Mouse (Mus musculus): ENCODE measurements around the gene Cd302.

Cd302 gene

DNA sequence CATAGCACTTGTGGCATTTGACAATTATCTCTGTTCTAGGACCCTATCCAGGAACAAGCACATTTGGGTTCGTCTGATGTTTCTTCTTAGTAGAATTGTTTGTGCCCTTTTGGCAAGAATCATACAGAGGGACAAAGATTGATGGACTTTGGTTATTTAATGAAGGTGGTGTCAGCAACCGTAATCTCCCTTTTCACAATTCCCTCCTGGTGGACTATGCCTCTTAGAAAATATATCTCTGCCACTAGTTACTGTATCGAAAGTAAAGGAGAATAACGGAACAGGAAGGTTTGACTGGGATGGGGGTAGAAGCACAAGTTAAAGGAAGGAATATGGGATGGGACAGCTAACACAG lies at the start of gene Cd302:
Cd302 (minus strand) TSS at position 22 of the 355 bp plus-strand sequence.
- DNase-seq (ENCODE audit: extremely low spot score) = no peak

DNA sequence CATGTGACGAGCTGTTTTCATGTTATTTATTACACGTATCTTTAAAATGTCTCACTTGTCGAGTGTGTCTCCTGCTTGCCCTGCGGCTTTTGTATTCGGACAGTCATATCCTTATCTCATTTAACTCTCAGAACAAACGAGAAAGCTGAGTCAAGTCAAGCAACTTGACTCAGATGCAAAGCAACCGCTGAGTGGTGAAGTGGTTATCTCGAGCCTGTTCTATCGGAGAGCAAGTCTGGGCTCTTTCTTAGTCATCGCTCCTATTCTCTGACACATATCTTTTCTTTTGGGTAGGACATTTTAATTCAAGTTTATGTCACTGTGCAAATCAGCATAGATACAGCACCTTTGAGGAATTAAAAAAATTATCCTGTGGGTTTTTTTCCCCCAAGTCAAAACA lies 44.4 kb upstream of the Cd302 start:
- DNase-seq (ENCODE audit: extremely low spot score) = no peak

DNA sequence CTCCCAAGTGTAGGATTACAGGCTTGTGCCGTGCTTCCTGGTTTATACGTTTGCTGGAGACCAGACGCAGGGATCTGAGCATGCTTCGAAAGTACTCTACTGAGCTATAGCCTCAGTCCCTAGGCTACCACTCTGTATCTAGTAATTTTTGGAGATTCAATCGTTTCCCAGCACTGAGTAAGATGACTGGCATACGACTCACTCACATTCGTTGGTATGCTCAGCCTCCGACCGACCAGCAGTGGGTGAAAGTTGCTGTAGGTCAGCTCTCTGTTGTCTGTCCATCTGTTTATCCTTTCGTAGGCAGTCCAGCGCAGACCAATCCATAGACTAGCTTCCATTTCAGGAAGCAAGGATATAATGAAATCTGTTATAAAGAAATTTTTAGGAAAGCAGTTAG lies 43.3 kb upstream of the Cd302 start:
- no peak for DNase-seq (ENCODE audit: extremely low spot score)

DNA sequence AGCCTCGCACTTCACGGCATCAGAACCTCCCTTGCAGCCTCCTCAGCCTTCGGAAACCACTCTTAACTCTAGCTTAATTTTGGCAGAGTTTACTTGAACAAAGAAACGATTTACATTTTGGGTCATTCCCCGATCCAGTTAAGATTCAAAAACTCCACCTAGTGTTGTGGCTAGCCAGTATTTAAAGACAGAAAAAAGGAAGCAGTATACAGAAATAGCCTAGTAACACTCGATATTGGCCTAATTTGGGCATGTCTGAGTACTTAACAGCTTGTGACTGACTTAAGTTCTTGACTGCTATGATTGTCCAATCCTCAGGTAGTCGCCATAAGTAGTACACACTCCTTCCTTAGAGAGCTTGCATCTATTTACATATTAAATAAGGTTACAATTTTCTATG lies 42.7 kb upstream of the Cd302 start:
- DNase-seq (ENCODE audit: extremely low spot score) = no peak

DNA sequence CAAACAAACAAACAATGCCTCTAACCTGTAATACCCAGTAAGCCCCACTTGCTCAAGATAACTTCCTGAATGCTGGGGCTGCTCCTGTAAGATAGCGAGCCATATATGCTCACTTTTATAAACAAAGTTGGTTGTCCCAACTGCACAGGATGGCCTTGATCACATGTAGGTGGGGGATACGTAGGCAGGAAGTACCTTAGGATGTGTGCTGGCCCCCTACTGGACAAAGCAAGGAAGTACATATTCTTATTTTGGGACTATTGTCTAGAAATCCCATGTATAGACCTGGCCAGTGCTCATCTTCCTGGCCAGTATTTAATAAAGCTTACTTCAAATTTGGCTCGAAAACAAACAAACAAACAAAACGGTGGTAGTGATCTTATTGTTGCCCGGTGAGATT lies 39.1 kb upstream of the Cd302 start:
- no peak for DNase-seq (ENCODE audit: extremely low spot score)

DNA sequence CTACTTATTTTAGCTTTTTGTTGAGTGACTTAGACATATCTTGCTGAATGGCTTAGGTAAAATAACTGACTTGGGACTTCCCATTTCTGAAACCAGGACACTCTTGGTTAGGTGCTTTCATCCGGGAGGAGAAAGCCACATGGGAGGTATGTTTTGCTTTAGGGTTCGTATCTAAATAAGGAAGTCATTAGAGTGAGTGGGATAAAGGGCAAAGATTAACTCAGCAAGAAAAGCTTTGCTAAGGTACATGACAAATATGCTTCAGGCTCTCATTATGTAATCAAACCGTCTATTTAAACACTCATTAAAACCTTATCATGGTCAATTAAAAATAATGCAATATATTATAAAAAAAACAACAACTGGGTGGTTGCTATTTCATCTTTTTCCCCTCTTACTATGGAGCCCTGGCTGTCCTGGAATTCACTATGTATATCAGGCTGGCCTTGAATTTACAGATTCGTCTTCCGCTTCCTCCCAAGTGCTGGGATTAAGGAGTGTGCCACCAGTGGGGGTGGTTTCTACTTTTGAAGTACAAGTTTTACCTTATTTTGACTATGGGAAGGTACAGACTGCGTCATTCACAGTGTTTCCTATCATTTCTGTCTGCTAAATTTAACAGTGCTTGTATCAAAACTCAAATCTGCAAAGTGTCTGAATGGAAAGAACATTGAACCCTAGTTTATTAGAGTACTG lies 37.9 kb upstream of the Cd302 start:
- DNase-seq (ENCODE audit: extremely low spot score) = no peak

DNA sequence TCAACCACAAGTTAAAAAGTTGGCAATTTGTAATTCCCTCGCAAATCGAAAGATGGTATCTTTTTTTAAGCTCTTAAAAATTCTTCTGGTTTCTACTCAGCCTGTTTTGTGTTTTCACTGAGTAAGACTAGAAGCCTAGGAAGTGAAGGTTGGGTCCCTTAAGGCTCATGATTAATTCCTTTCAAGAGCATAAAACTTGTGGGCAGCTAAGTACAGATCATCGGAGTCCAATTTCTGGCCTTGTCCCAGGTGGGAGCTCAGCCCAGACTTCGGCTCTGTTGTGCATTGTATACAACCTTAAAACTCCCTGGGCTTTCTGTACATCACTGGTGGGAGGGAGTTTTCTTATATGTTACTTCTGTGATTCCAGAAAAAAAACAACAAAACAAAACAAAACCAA lies 19.5 kb upstream of the Cd302 start:
- no peak for DNase-seq (ENCODE audit: extremely low spot score)

DNA sequence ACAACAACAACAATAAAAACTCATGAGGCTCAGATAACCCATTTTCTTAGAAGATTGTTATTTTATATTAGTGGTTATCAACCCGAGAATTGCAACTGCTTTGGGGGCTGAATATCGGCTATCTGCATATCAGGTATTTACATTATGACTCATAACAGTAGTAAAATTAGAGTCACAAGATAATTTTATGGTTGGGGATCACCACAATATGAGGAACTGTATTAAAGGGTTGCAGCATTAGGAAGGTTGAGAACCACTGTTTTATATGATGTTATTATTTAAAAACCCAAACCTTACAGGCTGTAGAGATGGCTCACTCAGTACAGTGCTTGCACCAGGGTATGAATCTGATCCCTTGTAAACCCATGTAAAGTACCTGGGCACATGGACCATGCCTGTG lies 15.0 kb upstream of the Cd302 start:
- no peak for DNase-seq (ENCODE audit: extremely low spot score)

DNA sequence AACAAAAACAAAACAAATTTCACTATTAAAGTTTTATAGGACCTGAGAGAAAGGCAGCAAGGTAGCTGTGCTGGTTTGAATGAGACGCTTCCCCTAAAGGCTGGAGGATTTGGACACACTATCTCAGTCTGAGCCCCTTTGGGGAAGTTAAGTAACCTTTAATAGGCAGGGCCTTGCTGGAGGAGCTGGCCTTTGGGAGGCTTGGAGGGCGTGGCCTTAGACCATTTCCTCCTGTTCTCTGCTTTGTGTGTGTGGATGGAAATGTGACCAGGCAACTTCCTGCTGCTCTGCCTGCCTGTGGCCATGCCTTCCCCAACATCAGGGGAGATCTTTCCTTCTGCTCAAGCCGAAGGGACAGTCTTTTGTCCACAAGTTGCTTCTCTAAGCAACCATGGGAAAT lies 14.0 kb upstream of the Cd302 start:
- no peak for DNase-seq (ENCODE audit: extremely low spot score)

DNA sequence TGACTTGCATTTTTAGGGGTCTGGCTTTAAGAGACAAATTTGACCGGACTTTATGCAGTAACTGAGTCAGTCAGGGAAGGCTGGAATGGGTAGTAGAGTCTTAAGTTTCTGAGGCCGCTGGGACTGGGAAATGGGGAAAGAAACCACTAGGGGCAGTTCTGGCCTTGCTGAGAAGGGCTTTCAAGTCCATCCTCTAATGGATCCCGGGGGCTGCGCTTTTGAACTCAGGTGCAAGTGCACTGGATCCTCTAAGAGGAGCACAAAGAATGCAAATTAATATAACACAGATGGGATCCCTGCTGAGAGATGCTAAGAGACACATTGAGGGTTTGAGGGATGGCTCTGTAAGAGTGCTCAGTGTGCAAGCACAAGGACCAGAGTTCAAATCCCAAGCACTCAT lies 7.1 kb upstream of the Cd302 start:
- no peak for DNase-seq (ENCODE audit: extremely low spot score)

DNA sequence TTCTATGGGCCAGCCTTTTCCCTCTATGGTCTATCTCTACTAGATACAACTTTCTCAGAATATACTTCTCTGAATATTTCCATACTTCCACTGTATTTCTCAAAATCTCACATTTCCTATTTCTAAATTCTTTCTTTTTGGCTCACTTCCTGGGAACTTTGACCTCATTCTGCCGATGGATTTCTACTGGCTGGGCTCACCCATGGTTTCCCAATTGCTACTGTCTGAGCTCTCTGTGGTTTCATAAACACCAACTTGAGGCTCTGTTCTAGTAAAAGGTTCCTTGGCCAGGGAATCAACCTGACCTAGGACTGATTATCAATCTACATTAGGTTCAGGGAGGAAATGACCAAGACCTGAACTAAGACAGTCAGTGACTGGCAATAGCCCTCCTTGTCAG lies 5.2 kb upstream of the Cd302 start:
- DNase-seq (ENCODE audit: extremely low spot score) = no peak

DNA sequence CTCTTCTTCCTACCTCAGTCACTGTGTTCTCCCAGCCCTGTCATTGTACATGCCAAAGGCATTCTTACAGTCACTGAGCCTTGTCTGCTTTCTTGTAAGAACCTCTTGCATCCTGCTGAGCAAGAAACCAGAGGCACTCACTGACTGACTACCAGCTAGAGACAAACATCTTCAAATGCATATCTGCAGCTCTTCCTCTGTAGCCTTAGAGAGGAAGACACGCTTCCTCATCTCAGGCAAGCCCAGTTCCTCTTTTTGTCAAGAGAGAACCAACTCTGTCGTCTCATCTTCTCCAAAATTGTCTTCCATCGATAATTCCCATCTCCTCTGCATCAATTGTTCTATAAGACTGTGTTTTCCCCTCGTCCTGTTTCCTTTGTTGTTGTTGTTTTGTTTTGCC lies 4.3 kb upstream of the Cd302 start:
- DNase-seq (ENCODE audit: extremely low spot score) = no peak

DNA sequence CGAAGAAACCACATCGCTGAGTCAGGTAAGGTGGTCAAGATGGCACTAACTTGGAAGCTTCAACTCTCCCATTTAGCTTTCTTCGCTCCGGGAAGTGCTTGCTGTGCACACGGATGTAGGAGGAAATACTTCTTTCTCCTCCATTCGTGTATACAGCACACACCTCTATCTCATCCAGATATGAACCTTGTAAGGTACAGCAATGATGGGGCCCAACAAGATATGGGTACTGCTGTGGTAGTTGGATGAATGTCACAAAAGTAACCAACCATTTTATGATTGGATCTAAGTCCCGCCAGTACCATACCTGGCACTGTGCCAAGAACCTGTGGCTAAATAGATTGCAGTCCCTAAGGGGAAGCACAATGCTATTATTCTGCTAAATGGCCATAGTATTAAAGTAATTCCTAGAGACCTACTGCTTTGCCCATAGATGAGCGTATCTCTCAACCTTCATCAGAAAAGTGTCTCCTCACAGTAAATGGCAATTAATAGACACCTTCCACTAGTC lies 874 bp upstream of the Cd302 start:
- no peak for DNase-seq (ENCODE audit: extremely low spot score)

DNA sequence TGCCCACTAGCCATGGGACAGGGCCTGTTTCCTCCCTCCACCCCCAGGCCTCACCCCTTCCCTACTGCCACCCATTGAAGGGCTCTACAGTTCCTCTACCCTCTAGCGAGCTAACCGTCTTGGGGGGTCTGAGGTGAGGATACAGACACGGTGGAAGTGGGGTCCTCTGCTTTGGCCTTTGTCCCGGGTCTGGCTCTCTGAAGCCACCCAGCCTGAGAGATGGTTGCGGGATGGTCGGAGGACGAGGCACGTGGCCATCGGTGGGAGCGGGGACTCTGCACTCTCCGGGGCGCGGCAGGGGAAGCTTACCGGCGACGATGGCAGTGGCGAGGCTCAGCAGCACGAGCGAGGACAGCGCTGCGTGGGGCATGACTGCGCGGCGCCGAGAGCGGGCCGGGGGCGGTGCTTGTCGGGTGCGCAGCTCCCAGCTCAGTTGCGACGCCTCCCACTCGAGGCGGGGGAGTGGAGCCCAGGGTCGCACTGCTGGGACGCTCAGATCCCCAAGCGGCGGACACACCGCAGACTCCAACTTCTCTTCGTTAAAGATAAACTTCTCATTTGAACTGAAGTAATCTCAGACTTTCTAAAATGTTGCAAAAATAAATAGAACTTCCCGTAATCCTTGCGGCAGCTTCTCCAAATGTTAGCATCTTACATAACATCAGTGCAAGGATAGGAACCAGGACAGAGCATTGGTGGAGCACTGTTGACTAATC lies 379 bp downstream of the Cd302 start:
- peak; percentile 66 for DNase-seq (ENCODE audit: extremely low spot score)

DNA sequence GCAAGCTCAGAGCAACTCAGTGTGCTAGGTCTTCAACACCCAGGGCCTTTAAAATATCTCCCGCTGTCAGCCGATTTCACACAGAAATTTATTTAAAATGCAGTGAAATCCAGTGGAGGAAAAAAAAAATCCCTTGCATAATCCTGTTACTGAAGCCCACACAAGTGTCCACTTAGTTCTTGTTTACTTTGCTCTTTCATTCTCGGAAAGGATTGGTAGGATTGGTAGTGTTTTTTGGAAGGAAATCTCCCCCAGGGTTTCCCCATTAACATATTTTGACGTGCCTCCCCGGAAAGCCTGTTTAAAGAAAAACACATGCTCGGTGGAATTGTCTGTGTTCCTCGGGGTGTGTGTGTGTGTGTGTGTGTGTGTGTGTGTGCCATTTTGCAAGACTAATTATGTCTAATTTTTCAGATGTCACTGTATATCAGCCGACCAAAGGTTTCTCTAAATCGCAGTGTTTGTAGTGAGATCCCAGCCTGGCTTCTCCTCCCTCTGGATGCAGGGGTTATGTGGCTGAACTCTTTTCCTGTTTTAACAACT lies 1.0 kb downstream of the Cd302 start:
- no peak for DNase-seq (ENCODE audit: extremely low spot score)

DNA sequence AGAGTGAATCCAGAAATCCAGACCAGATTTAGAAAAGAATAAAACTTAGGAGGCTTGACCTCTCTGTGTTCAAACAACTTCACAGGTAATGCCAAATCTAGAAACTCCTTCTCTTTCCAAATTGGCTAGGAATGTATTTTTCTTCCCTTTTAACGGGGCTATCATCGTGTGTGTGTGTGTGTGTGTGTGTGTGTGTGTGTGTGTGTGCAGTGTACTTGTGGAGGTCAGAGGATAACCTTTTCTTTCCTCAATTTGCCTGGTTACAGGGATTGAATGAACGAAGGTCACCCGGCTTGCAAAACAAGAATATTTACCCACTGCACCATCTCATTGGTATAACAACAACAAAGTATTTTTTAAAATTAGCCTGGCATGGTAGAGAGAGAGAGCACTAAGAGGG lies 1.7 kb downstream of the Cd302 start:
- no peak for DNase-seq (ENCODE audit: extremely low spot score)

DNA sequence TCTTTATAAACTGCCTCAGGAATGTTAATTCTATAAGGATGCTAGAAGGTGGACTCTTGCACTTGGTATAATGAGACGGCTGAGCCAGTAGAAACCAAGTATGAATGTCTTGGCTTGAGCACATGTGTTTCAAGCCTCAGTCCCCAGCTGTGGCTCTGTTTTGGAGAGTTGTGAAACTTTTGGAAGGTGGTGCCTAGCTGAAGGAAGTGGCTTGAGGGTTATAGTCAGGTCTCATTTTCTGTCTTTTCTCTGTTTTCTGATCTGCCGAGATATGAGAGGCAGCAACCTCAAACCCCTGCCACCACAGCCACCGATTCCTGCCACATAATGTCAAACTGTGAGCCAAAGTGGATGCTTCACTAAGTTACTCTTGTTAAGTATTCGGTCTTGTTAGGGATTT lies 5.7 kb downstream of the Cd302 start:
- no peak for DNase-seq (ENCODE audit: extremely low spot score)

DNA sequence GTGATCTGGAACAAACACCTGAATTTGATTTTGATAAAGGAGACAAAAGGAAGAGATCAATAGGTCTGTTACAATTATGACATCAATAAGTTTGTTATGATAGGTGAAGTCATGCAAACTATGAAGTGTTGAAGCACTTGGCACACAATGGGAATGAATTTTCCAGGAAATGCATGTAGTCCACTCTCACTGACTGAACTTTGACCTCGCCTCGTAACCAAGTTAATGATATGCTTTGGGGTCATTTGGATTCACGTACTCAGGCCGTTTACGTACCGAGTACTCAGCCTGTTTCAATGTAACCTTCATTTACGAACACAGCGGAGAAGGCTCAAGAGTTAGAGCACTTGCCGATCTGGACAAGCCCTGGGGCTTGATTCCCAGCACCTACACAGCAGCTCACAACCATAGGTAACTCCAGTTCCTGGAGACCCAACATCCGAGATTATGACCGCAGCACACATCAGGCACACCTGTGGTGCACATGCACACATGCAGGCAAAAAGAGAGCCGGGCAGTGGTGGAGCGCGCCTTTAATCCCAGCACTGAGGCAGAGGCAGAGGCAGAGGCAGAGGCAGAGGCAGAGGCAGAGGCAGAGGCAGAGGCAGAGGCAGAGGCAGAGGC lies 14.3 kb downstream of the Cd302 start:
- no peak for DNase-seq (ENCODE audit: extremely low spot score)

DNA sequence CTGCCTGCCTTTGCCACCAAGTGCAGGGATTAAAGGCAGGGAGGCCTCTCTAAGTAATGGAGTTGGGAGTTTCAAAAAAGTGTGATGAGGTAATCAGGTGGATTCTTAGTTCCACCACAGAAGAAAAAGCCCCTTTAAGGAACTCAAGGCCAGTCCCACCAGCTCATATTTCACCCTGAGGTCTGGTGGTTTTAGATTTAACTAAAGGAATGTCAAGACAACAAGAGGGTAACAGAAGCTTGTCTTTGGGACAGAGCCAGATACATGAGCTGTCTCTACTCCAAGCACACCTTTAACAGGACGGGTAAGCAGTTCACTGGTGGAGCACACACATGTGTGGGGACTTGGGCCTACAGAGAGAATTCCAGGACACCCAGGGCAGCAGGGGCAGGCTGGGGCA lies 16.7 kb downstream of the Cd302 start:
- no peak for DNase-seq (ENCODE audit: extremely low spot score)

DNA sequence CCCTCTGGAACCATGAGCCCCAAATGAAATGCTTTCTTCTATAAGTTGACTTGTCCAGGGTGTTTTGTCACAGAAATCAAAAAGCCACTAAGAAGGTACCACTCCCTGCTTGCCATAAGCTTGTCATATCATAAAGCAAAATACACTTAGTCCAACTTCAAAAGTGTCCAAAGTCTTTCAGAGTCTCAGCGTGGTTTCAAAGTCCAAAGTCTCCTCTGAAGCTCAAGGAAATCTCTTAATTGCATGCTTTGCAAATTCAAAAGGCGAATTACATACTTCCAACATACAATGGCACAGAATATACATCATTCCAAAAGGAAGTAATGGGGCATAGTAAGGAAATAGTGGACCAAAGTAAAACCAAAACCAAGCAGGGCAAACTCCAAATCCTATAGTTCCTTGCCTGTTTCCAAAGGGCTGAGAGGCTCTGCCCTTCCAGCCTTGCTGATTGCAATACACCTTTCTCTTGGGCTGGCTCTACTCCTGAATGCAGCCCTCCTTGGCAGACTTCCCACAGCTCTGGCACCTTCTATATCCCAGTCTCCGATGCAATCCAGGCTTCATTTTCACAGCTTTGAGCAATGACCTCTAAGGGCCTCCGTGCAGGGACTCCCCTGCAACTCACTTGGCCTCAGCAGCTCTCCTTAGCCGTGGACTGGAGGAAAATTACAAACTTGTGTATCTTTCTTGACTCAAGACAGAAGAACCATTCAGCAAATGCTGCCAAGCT lies 23.5 kb downstream of the Cd302 start:
- no peak for DNase-seq (ENCODE audit: extremely low spot score)

DNA sequence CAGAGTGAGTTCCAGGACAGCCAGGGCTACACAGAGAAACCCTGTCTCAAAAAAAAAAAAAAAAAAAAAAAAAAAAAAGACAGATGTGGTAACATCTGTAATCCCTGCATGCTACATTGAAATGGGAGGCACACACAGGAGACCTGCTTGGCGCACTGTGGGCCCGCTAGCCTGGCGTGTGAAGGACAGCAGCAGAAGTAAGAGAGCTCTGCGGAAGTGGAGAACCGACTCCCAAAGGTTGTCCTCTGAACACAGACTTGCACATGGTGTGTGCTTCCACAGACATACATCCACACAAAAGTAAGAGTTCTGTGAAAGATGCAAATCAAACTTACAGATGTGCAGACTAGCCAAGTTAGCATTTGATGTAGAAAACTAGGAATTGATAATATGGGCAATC lies 25.1 kb downstream of the Cd302 start:
- no peak for DNase-seq (ENCODE audit: extremely low spot score)

DNA sequence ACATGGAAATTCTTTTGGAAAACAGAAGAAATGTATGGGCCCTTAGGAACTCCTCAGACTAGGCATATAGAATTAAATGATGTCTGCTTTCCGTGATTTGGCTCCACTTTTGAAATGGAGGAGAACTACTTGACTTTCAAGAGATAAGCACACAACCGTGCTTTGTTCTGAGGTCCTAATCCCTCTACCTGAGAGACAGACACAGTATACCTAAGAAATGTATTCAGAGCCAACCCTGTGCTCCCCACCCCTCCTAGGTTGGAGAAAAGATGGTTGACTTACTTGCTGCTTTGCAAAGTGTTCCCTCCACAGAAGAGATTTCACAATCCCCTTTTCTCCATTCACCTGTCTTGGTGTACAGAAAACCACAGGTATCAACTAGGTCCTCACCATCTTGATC lies 27.5 kb downstream of the Cd302 start:
- no peak for DNase-seq (ENCODE audit: extremely low spot score)
